Mouse (Mus musculus): ENCODE measurements at regions not wholly inside any gene's neighbourhood (a gene's known extent, or its start where the extent isn't known, plus 50 kb on each side); places are given as distances from the start of the nearest gene placed in this dataset.

DNA sequence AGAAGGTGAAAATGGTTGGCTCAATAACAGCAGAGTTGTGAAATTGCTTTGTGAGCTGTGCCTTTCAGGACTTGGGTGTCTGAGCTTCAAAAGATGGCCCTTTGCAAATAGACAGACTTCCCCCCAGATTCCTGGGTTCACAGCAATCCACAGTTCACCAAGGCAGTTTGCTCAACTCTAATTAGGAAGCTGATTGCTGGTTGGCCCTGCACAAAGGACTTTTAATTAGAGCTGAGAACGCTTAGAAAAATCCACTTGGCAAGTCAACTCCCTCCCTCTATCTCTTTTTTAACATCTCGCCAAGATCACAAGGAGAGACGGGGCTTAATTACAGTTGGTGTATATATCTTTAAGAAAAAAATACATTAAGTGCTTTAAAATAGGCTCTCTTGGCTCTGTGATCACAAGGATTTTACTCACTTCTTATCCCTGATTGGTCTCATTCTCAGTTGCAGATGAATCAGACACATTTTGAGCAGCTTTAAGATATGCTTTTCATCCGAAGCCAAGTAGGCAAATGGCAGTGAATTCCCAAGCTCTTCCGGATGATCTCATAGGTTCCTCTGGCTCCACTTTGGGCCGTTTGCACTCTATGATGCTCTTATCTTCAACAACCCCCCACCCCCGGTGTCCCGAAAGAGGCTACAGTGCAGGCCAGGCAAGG lies 49.7 kb upstream of the Bach2 start:
- peaks cover 2% of the 10 kb centered on the region for H3K4me1 ChIP-seq (ENCODE audit: control insufficient read depth, insufficient read depth, low read length)
- no peak overlapping the region for H3K9ac ChIP-seq (ENCODE audit: low read depth, poor library complexity, severe bottlenecking)
- TF ChIP-seq POLR2A (IDR thresholded peaks at IDR 0.05; ENCODE audit: insufficient read depth, low read length) (no peak), EP300 (IDR thresholded peaks at IDR 0.05; ENCODE audit: insufficient read depth, low read depth, low read length) (no peak)
- H3K27ac ChIP-seq (ENCODE audit: insufficient read depth, low read length): no peak overlapping the region
- H3K9me3 ChIP-seq (replicated peaks; ENCODE audit: control insufficient read depth, insufficient read depth, low read length, poor library complexity, severe bottlenecking): no peaks in the 10 kb centered on the region
- no peak overlapping the region for H3K4me3 ChIP-seq (ENCODE audit: low read depth, low read length)
- H3K27me3 ChIP-seq (ENCODE audit: control insufficient read depth, insufficient read depth, low read length, poor library complexity, severe bottlenecking): no peaks in the 10 kb centered on the region
- no peaks in the 10 kb centered on the region for H3K36me3 ChIP-seq (ENCODE audit: control insufficient read depth, insufficient read depth, low read length, poor library complexity, severe bottlenecking)

Measured in ES-Bruce4 (cell line).